Mouse (Mus musculus) MEL (cell line): ENCODE data around the gene Tmpo. TPM values are rescaled to one million over a fixed set of nuclear protein-coding genes. Genes with fewer than 3 reads are reported as not detected.

ENCODE experiments used
- DNase-seq: peaks from one replicate; pipeline ENCODE4 v3.0.0; 2011; ENCODE audit warnings: low read depth, low spot score
- H3K27ac ChIP-seq: 2 replicates; pipeline ENCODE4 v1.5.1; 2012; ENCODE audit warnings: low read depth, mild to moderate bottlenecking, control low read depth, low read length, moderate library complexity; ENCODE audit not compliant: control insufficient read depth
- H3K27me3 ChIP-seq, 2 experiments: fragments of 150-350 bp in 1 of 2; sonication (generic) in 1 of 2; 2 replicates each; pipeline ENCODE4 v1.6.1; 2012; ENCODE audit warnings: low read length in 2 of 2, mild to moderate bottlenecking in 2 of 2, improper control_type of control experiment in 1 of 2, moderate library complexity in 1 of 2; ENCODE audit not compliant: insufficient read depth in 2 of 2, control insufficient read depth in 1 of 2
- H3K36me3 ChIP-seq, 2 experiments: 2 replicates each; pipeline ENCODE4 v1.6.1; 2012 to 2014; ENCODE audit warnings: low read length in 2 of 2, improper control_type of control experiment in 1 of 2, inconsistent platforms in 1 of 2, mild to moderate bottlenecking in 1 of 2; ENCODE audit not compliant: insufficient read depth in 2 of 2, control insufficient read depth in 1 of 2
- H3K4me1 ChIP-seq, 2 experiments: fragments of 150-350 bp in 1 of 2; sonication (generic) in 1 of 2; 2 replicates each; pipeline ENCODE4 v1.6.1; 2012; ENCODE audit warnings: low read length in 2 of 2, improper control_type of control experiment in 1 of 2, mild to moderate bottlenecking in 1 of 2; ENCODE audit not compliant: insufficient read depth in 2 of 2, control insufficient read depth in 1 of 2
- H3K4me3 ChIP-seq, 2 experiments: fragments of 150-350 bp in 1 of 2; sonication (generic) in 1 of 2; 2 replicates each; pipeline ENCODE4 v1.5.1; 2012; ENCODE audit warnings: low read depth in 2 of 2, low read length in 2 of 2, mild to moderate bottlenecking in 2 of 2, moderate library complexity in 2 of 2, control low read depth in 1 of 2, improper control_type of control experiment in 1 of 2; ENCODE audit not compliant: control insufficient read depth in 1 of 2, insufficient read depth in 1 of 2
- H3K79me2 ChIP-seq: 2 replicates; pipeline ENCODE4 v1.6.1; 2012; ENCODE audit warnings: mild to moderate bottlenecking, low read length, moderate library complexity; ENCODE audit not compliant: control insufficient read depth, poor library complexity, insufficient read depth
- H3K9ac ChIP-seq: 2 replicates; pipeline ENCODE4 v1.6.1; 2012; ENCODE audit warnings: low read depth, mild to moderate bottlenecking, control low read depth, low read length, moderate library complexity; ENCODE audit not compliant: control insufficient read depth, poor library complexity, severe bottlenecking
- H3K9me3 ChIP-seq: fragments of 150-350 bp; sonication (generic); replicated peaks from 2 replicates; pipeline ENCODE4 v1.6.1; 2012; ENCODE audit warnings: mild to moderate bottlenecking, low read length, improper control_type of control experiment, moderate library complexity; ENCODE audit not compliant: insufficient read depth
- BHLHE40 ChIP-seq: IDR thresholded peaks from 2 replicates; pipeline ENCODE4 v1.6.1; 2012; ENCODE audit warnings: low read depth, mild to moderate bottlenecking, inconsistent platforms, low read length, improper control_type of control experiment, borderline replicate concordance
- CTCF ChIP-seq, 3 experiments: IDR thresholded peaks in 2 of 3; conservative IDR thresholded peaks in 1 of 3; 2 replicates each; pipeline ENCODE4 v1.5.1; 2011 to 2012; ENCODE audit warnings: low read length in 3 of 3, low read depth in 2 of 3, mild to moderate bottlenecking in 2 of 3, improper control_type of control experiment in 1 of 3, inconsistent platforms in 1 of 3, mixed read lengths in 1 of 3, moderate library complexity in 1 of 3; ENCODE audit not compliant: control insufficient read depth in 1 of 3, insufficient read depth in 1 of 3, poor library complexity in 1 of 3, severe bottlenecking in 1 of 3
- EP300 ChIP-seq, 2 experiments: IDR thresholded peaks; 2 replicates each; pipeline ENCODE4 v1.6.1; 2011; ENCODE audit warnings: improper control_type of control experiment in 2 of 2, low read length in 2 of 2, low read depth in 1 of 2, mild to moderate bottlenecking in 1 of 2
- ETS1 ChIP-seq: IDR thresholded peaks from 2 replicates; pipeline ENCODE4 v1.6.1; 2012; ENCODE audit warnings: low read depth, mild to moderate bottlenecking, inconsistent platforms, low read length, improper control_type of control experiment, moderate library complexity
- GATA1 ChIP-seq: IDR thresholded peaks from 2 replicates; pipeline ENCODE4 v1.6.1; 2011; ENCODE audit warnings: low read depth, low read length, improper control_type of control experiment
- KAT2A ChIP-seq: conservative IDR thresholded peaks from 2 replicates; pipeline ENCODE4 v1.6.1; 2012; ENCODE audit warnings: low read depth, low read length, improper control_type of control experiment, inconsistent platforms
- MAFK ChIP-seq: IDR thresholded peaks from 2 replicates; pipeline ENCODE4 v1.6.1; 2011; ENCODE audit warnings: low read depth, mild to moderate bottlenecking, low read length, improper control_type of control experiment, borderline replicate concordance
- MAZ ChIP-seq: IDR thresholded peaks from 2 replicates; pipeline ENCODE4 v1.6.1; 2012; ENCODE audit warnings: low read depth, mild to moderate bottlenecking, inconsistent platforms, low read length, improper control_type of control experiment
- MEF2A ChIP-seq: IDR thresholded peaks from 2 replicates; pipeline ENCODE4 v1.6.1; 2014; ENCODE audit warnings: low read depth, mild to moderate bottlenecking, inconsistent platforms, low read length, improper control_type of control experiment; ENCODE audit not compliant: poor library complexity, insufficient replicate concordance, severe bottlenecking; ENCODE audit errors: extremely low read depth
- MXI1 ChIP-seq: IDR thresholded peaks from 2 replicates; pipeline ENCODE4 v1.6.1; 2011; ENCODE audit warnings: mild to moderate bottlenecking, low read depth, low read length, improper control_type of control experiment
- MYC ChIP-seq: IDR thresholded peaks from 2 replicates; pipeline ENCODE4 v1.6.1; 2011; ENCODE audit warnings: low read depth, mild to moderate bottlenecking, low read length, improper control_type of control experiment, moderate library complexity
- NELFE ChIP-seq: IDR thresholded peaks from 2 replicates; pipeline ENCODE4 v1.6.1; 2011; ENCODE audit warnings: low read depth, low read length, improper control_type of control experiment
- NRF1 ChIP-seq: IDR thresholded peaks from 2 replicates; pipeline ENCODE4 v1.6.1; 2014; ENCODE audit warnings: low read depth, mild to moderate bottlenecking, inconsistent platforms, low read length, improper control_type of control experiment, moderate library complexity; ENCODE audit not compliant: poor library complexity, insufficient read depth, severe bottlenecking
- RAD21 ChIP-seq: IDR thresholded peaks from 2 replicates; pipeline ENCODE4 v1.6.1; 2011; ENCODE audit warnings: mild to moderate bottlenecking, low read depth, low read length, improper control_type of control experiment
- RCOR1 ChIP-seq: IDR thresholded peaks from 2 replicates; pipeline ENCODE4 v1.6.1; 2012; ENCODE audit warnings: low read depth, mild to moderate bottlenecking, inconsistent platforms, low read length, improper control_type of control experiment
- SIN3A ChIP-seq: IDR thresholded peaks from 2 replicates; pipeline ENCODE4 v1.6.1; 2012; ENCODE audit warnings: low read length, improper control_type of control experiment, inconsistent platforms
- SMC3 ChIP-seq: IDR thresholded peaks from 2 replicates; pipeline ENCODE4 v1.6.1; 2011; ENCODE audit warnings: low read depth, low read length, improper control_type of control experiment
- TAL1 ChIP-seq: IDR thresholded peaks from 2 replicates; pipeline ENCODE4 v1.6.1; 2012; ENCODE audit warnings: mild to moderate bottlenecking, inconsistent platforms, low read length, moderate library complexity, mixed read lengths
- TBP ChIP-seq: IDR thresholded peaks from 2 replicates; pipeline ENCODE4 v1.8.0; 2011; ENCODE audit warnings: low read depth, low read length, improper control_type of control experiment
- TCF12 ChIP-seq: IDR thresholded peaks from 2 replicates; pipeline ENCODE4 v1.6.1; 2014; ENCODE audit warnings: low read depth, mild to moderate bottlenecking, inconsistent platforms, low read length, improper control_type of control experiment, moderate library complexity
- UBTF ChIP-seq: IDR thresholded peaks from 2 replicates; pipeline ENCODE4 v1.6.1; 2012; ENCODE audit warnings: low read depth, mild to moderate bottlenecking, inconsistent platforms, low read length, improper control_type of control experiment, moderate library complexity, borderline replicate concordance; ENCODE audit not compliant: insufficient read depth
- USF1 ChIP-seq: IDR thresholded peaks from 2 replicates; pipeline ENCODE4 v1.6.1; 2014; ENCODE audit warnings: low read depth, mild to moderate bottlenecking, inconsistent platforms, low read length, improper control_type of control experiment, moderate library complexity
- USF2 ChIP-seq, 2 experiments: IDR thresholded peaks; 2 replicates each; pipeline ENCODE4 v1.6.1; 2011 to 2012; ENCODE audit warnings: improper control_type of control experiment in 2 of 2, low read length in 2 of 2, borderline replicate concordance in 1 of 2, inconsistent platforms in 1 of 2, low read depth in 1 of 2, mild to moderate bottlenecking in 1 of 2; ENCODE audit not compliant: insufficient read depth in 1 of 2
- ZC3H11A ChIP-seq: IDR thresholded peaks from 2 replicates; pipeline ENCODE4 v1.6.1; 2012; ENCODE audit warnings: low read depth, mild to moderate bottlenecking, inconsistent platforms, low read length, improper control_type of control experiment
- ZKSCAN1 ChIP-seq: IDR thresholded peaks from 2 replicates; pipeline ENCODE4 v1.6.1; 2012; ENCODE audit warnings: low read depth, mild to moderate bottlenecking, inconsistent platforms, low read length, improper control_type of control experiment, moderate library complexity
- polyA plus RNA-seq, 2 experiments: library from polyadenylated mRNA; stranded (reverse) in 1 of 2; unstranded in 1 of 2; fragments of >175 nt in 1 of 2; fragments of >200 nt in 1 of 2; gene quantifications; 2 replicates each; pipeline versions ENCODE4 v1.2.1 to v1.2.4; 2012; ENCODE audit warnings: low replicate concordance in 2 of 2, low read depth in 1 of 2; ENCODE audit not compliant: insufficient read length in 2 of 2, insufficient read depth in 1 of 2, missing spikeins in 1 of 2
- total RNA-seq: library from RNA; depleted of rRNA; stranded (reverse); fragments of 300-350 nt; gene quantifications from 2 replicates; pipeline ENCODE4 v1.2.3, GENCODE M21; 2012

The Tmpo gene
- total and polyA plus RNA-seq, 3 experiments = 211 to 219 (median 215) TPM

DNA sequence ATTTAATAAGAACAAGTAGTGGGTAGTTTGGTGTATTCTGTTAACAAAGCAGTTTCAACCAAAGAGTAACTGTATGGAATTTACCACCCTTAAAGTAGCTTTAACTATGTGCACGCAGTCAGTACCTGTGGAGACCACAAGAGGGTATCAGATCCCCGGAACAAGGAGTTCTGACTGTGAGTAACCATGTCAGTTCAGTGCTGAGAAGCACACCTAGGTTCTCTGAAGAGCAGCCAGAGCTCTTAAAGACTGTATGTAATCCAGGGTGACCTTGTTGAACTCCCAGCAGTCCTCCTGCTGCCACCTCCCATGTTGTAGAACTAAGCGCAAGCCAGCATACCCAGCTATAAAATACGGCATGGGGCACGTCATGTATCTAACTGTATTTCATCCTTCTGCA is 14.2 kb downstream of the Tmpo start:
- Histone ChIP-seq H3K27me3 (no peaks in the 10 kb centered on the region), H3K79me2 (peaks cover 67% of the 10 kb centered on the region), H3K4me3 (0 out of 4 replicates have a peak overlapping the region, but pooled peaks of 1 of the 2 experiments have one; percentile 7), H3K27ac (no peak overlapping the region), H3K9me3 (no peaks in the 10 kb centered on the region), H3K4me1 (peaks cover 40% of the 10 kb centered on the region in 2 experiments), H3K36me3 (peaks cover 31 to 61% of the 10 kb centered on the region in 2 experiments), H3K9ac (peak overlapping the region; percentile 28)
- DNase-seq = peak; percentile 85
- TF ChIP-seq TBP = 0 out of 2 replicates have a peak, but pooled peaks have one; percentile 18
- no peak for TF ChIP-seq KAT2A
- TF ChIP-seq SIN3A = peak; percentile 47; the same call in 1 of the 2 replicates
- peak; percentile 48; the same call in 1 of the 2 replicates for TF ChIP-seq MXI1
- peak; percentile 36 for TF ChIP-seq SMC3
- peak; percentile 32 to 85 (median 67); a peak in 5 of 6 replicates for TF ChIP-seq CTCF (IDR thresholded peaks at IDR 0.05 in 2 of 3, conservative IDR thresholded peaks at IDR 0.05 in 1 of 3; ENCODE audit: control insufficient read depth in 1 of 3, insufficient read depth in 1 of 3, low read depth in 2 of 3, low read length in 3 of 3, poor library complexity in 1 of 3, severe bottlenecking in 1 of 3)
- TF ChIP-seq ZKSCAN1 = no peak
- peak; percentile 36 for TF ChIP-seq RAD21
- TF ChIP-seq NELFE = no peak

DNA sequence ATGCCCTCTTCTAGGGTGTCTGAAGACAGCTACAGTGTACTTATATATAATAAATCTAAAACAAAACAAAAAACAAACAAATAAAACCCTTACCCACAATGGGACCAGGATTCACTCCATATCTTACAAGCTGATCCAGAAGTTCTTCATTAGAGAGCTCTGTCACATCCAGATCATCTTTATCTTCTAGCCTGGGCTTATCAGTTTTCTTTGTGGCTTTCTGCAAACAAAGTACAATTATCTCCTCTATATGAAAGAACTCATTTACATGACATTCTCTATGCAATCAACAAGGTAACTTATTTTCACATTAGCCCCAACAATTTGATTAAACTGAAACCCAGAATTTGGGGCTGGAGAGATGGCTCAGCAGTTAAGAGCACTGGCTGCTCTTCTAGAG is 15.3 kb downstream of the Tmpo start:
- H3K36me3 ChIP-seq = peaks cover 41 to 71% of the 10 kb centered on the region in 2 experiments
- H3K27ac ChIP-seq = peak overlapping the region; percentile 19; the same call in 1 of the 2 replicates
- H3K4me1 ChIP-seq = peaks cover 44 to 47% of the 10 kb centered on the region in 2 experiments
- peaks cover 63% of the 10 kb centered on the region for H3K79me2 ChIP-seq
- DNase-seq = no peak
- peak overlapping the region; percentile 42 for H3K9ac ChIP-seq
- no peak for TF ChIP-seq MEF2A
- peak; percentile 41; the same call in 1 of the 2 replicates for TF ChIP-seq TCF12
- TF ChIP-seq MAFK = peak; percentile 46; the same call in 1 of the 2 replicates
- peak; percentile 67 for TF ChIP-seq RCOR1
- TF ChIP-seq GATA1 = peak; percentile 81
- 0 out of 2 replicates have a peak, but pooled peaks have one; percentile 18 for TF ChIP-seq MYC
- TF ChIP-seq UBTF = no peak
- no peak for TF ChIP-seq MAZ
- TF ChIP-seq ETS1 = peak; percentile 65
- TF ChIP-seq EP300 (IDR thresholded peaks at IDR 0.05; ENCODE audit: low read depth in 1 of 2, low read length in 2 of 2) = peak; percentile 52 to 56; a peak in 3 of 4 replicates
- TF ChIP-seq TAL1 = no peak
- TF ChIP-seq TBP = no peak
- TF ChIP-seq USF2 (IDR thresholded peaks at IDR 0.05; ENCODE audit: borderline replicate concordance in 1 of 2, insufficient read depth in 1 of 2, low read depth in 1 of 2, low read length in 2 of 2) = no peak
- peak; percentile 14; the same call in 1 of the 2 replicates for TF ChIP-seq BHLHE40
- TF ChIP-seq ZC3H11A = no peak
- no peak for TF ChIP-seq USF1
- TF ChIP-seq NRF1 = no peak
- no peak overlapping the region for H3K4me3 ChIP-seq
- no peaks in the 10 kb centered on the region for H3K9me3 ChIP-seq
- H3K27me3 ChIP-seq = no peaks in the 10 kb centered on the region
